Mouse (Mus musculus) CH12.LX (cell line): Measurements from ENCODE around the gene Rnf151. TPM values are rescaled to one million over a fixed set of nuclear protein-coding genes. Genes with fewer than 3 reads are reported as not detected.

Source experiments
- DNase-seq: peaks from one replicate; pipeline ENCODE4 v3.0.0-alpha.2; 2013; ENCODE audit errors: extremely low read depth
- H3K27ac ChIP-seq: 2 replicates; pipeline ENCODE4 v1.5.1; 2012; ENCODE audit warnings: low read depth, mild to moderate bottlenecking, control low read depth, moderate library complexity; ENCODE audit not compliant: insufficient read depth
- H3K27me3 ChIP-seq: replicated peaks from 2 replicates; pipeline ENCODE3; 2012; ENCODE audit warnings: inconsistent platforms
- H3K36me3 ChIP-seq, 2 experiments: replicated peaks in 1 of 2; 2 replicates each; pipeline versions ENCODE3 to v1.6.1; 2012; ENCODE audit warnings: inconsistent platforms in 1 of 2, low read length in 1 of 2, mild to moderate bottlenecking in 1 of 2, mixed read lengths in 1 of 2, moderate library complexity in 1 of 2; ENCODE audit not compliant: control insufficient read depth in 1 of 2, insufficient read depth in 1 of 2
- H3K4me1 ChIP-seq, 2 experiments: 2 replicates each; pipeline ENCODE4 v1.6.1; 2012; ENCODE audit warnings: inconsistent platforms in 1 of 2, moderate library complexity in 1 of 2; ENCODE audit not compliant: insufficient read depth in 2 of 2, control insufficient read depth in 1 of 2
- H3K4me2 ChIP-seq: 2 replicates; pipeline ENCODE4 v1.6.1; 2012; ENCODE audit warnings: low read depth, mild to moderate bottlenecking, control low read depth; ENCODE audit not compliant: poor library complexity, insufficient read depth, severe bottlenecking
- H3K4me3 ChIP-seq, 3 experiments: fragments of 150-350 bp in 1 of 3; sonication (generic) in 1 of 3; replicated peaks in 1 of 3; 2 replicates each; pipeline versions ENCODE3 to v1.5.1; 2011 to 2012; ENCODE audit warnings: low read depth in 2 of 3, low read length in 2 of 3, mild to moderate bottlenecking in 2 of 3, moderate library complexity in 2 of 3, control low read depth in 1 of 3, improper control_type of control experiment in 1 of 3, inconsistent platforms in 1 of 3, mixed read lengths in 1 of 3; ENCODE audit not compliant: poor library complexity in 1 of 3
- H3K79me2 ChIP-seq: replicated peaks from 2 replicates; pipeline ENCODE4 v1.6.1; 2012; ENCODE audit warnings: mild to moderate bottlenecking, moderate library complexity; ENCODE audit not compliant: control insufficient read depth, poor library complexity, insufficient read depth, severe bottlenecking; ENCODE audit errors: extremely low read depth
- H3K9ac ChIP-seq: 2 replicates; pipeline ENCODE4 v1.6.1; 2012; ENCODE audit warnings: low read depth, mild to moderate bottlenecking, control low read depth, moderate library complexity; ENCODE audit not compliant: insufficient read depth
- H3K9me3 ChIP-seq: replicated peaks from 2 replicates; pipeline ENCODE3; 2012; ENCODE audit warnings: low read length, inconsistent platforms, mixed read lengths
- BHLHE40 ChIP-seq: IDR thresholded peaks from 2 replicates; pipeline ENCODE4 v1.6.1; 2011; ENCODE audit warnings: mild to moderate bottlenecking, low read depth, low read length, improper control_type of control experiment
- CHD1 ChIP-seq: IDR thresholded peaks from 2 replicates; pipeline ENCODE4 v1.6.1; 2012; ENCODE audit warnings: low read depth, low read length, improper control_type of control experiment, inconsistent platforms
- CHD2 ChIP-seq: IDR thresholded peaks from 2 replicates; pipeline ENCODE4 v1.6.1; 2011; ENCODE audit warnings: low read length, improper control_type of control experiment
- ETS1 ChIP-seq: conservative IDR thresholded peaks from 2 replicates; pipeline ENCODE4 v1.6.1; 2012; ENCODE audit warnings: low read depth, mild to moderate bottlenecking, inconsistent platforms, low read length, improper control_type of control experiment, moderate library complexity
- HCFC1 ChIP-seq: IDR thresholded peaks from 2 replicates; pipeline ENCODE4 v1.6.1; 2012; ENCODE audit warnings: low read depth, mild to moderate bottlenecking, inconsistent platforms, low read length, improper control_type of control experiment
- MAX ChIP-seq: IDR thresholded peaks from 2 replicates; pipeline ENCODE4 v1.6.1; 2011; ENCODE audit warnings: low read length, improper control_type of control experiment
- MAZ ChIP-seq: IDR thresholded peaks from 2 replicates; pipeline ENCODE4 v1.6.1; 2012; ENCODE audit warnings: low read depth, mild to moderate bottlenecking, inconsistent platforms, low read length, improper control_type of control experiment, moderate library complexity
- MEF2A ChIP-seq: IDR thresholded peaks from 2 replicates; pipeline ENCODE4 v1.6.1; 2014; ENCODE audit warnings: low read depth, mild to moderate bottlenecking, inconsistent platforms, low read length, improper control_type of control experiment, borderline replicate concordance
- PAX5 ChIP-seq: IDR thresholded peaks from 2 replicates; pipeline ENCODE4 v1.6.1; 2012; ENCODE audit warnings: low read length, inconsistent platforms, mixed read lengths
- RCOR1 ChIP-seq: conservative IDR thresholded peaks from 2 replicates; pipeline ENCODE4 v1.6.1; 2012; ENCODE audit warnings: low read depth, mild to moderate bottlenecking, inconsistent platforms, low read length, improper control_type of control experiment
- SMC3 ChIP-seq: IDR thresholded peaks from 2 replicates; pipeline ENCODE4 v1.6.1; 2011; ENCODE audit warnings: low read depth, low read length, improper control_type of control experiment
- UBTF ChIP-seq: IDR thresholded peaks from 2 replicates; pipeline ENCODE4 v1.6.1; 2012; ENCODE audit warnings: low read depth, mild to moderate bottlenecking, inconsistent platforms, low read length, improper control_type of control experiment, moderate library complexity
- USF1 ChIP-seq: IDR thresholded peaks from 2 replicates; pipeline ENCODE4 v1.6.1; 2014; ENCODE audit warnings: low read depth, mild to moderate bottlenecking, inconsistent platforms, low read length, improper control_type of control experiment
- ZC3H11A ChIP-seq: IDR thresholded peaks from 2 replicates; pipeline ENCODE4 v1.6.1; 2012; ENCODE audit warnings: low read depth, mild to moderate bottlenecking, inconsistent platforms, low read length, improper control_type of control experiment
- ZKSCAN1 ChIP-seq: IDR thresholded peaks from 2 replicates; pipeline ENCODE4 v1.6.1; 2012; ENCODE audit warnings: low read depth, inconsistent platforms, low read length, improper control_type of control experiment, borderline replicate concordance
- ZMIZ1 ChIP-seq: IDR thresholded peaks from 2 replicates; pipeline ENCODE4 v1.6.1; 2012; ENCODE audit warnings: low read depth, mild to moderate bottlenecking, inconsistent platforms, low read length, improper control_type of control experiment
- dilution Hi-C: fragments of 300-500 bp; cut with MboI; formaldehyde crosslinking; loops from 2 replicates; pipeline ENCODE4 v1.14.3; 2020; ENCODE audit warnings: low sequenced_read_pairs; ENCODE audit not compliant: extremely low pct_unique_long_range_greater_than_20kb, extremely low pct_ligation_motif_present
- in situ Hi-C: fragments of 300-500 bp; cut with MboI; formaldehyde crosslinking; loops from 3 replicates; pipeline ENCODE4 v1.14.3; 2019; ENCODE audit warnings: low sequenced_read_pairs, low pct_ligation_motif_present, low pct_unique_long_range_greater_than_20kb, mixed read lengths
- polyA plus RNA-seq: library from polyadenylated mRNA; unstranded; fragments of >175 nt; gene quantifications from 2 replicates; pipeline ENCODE4 v1.2.1, GENCODE M21; 2012; ENCODE audit warnings: low read depth; ENCODE audit not compliant: insufficient read length
- total RNA-seq, 2 experiments: library from RNA; depleted of rRNA; stranded (reverse); fragments of 300-350 nt in 1 of 2; fragments of >200 nt in 1 of 2; gene quantifications; 2 replicates each; pipeline ENCODE4 v1.2.3; 2012 to 2014

Rnf151 gene
- total and polyA plus RNA-seq, 3 experiments = 0.34 to 0.59 TPM; not detected in 1

- Histone ChIP-seq H3K9ac (no peak overlapping the region), H3K4me2 (no peak overlapping the region), H3K4me3 (no peak overlapping the region), H3K36me3 (peaks cover 0 to 7% of the 10 kb centered on the region in 2 experiments), H3K27me3 (no peaks in the 10 kb centered on the region), H3K79me2 (no peaks in the 10 kb centered on the region), H3K27ac (no peak overlapping the region), H3K4me1 (peaks cover 4 to 28% of the 10 kb centered on the region in 2 experiments; a peak in 3 of 4 replicates), H3K9me3 (no peaks in the 10 kb centered on the region)
- no peak for TF ChIP-seq CHD2
- no peak for TF ChIP-seq ETS1
- TF ChIP-seq CHD1 = no peak
- TF ChIP-seq ZMIZ1 = no peak
- TF ChIP-seq MAX = no peak
- in situ Hi-C loops (no loop called here), dilution Hi-C loops (no loop called here)
- no peak for DNase-seq
These were observed 12.9 kb upstream of the Rnf151 start for GRCm38 (mm10) chr17:24730787-24731186.

- Histone ChIP-seq H3K4me2 (no peak overlapping the region), H3K27ac (no peak overlapping the region), H3K27me3 (no peaks in the 10 kb centered on the region), H3K4me1 (peaks cover 0 to 24% of the 10 kb centered on the region in 2 experiments; a peak in 2 of 4 replicates), H3K4me3 (no peak overlapping the region), H3K9me3 (no peaks in the 10 kb centered on the region), H3K79me2 (0 out of 2 replicates have a peak, but pooled peaks cover under 1% of the 10 kb centered on the region), H3K36me3 (peaks cover 0 to 7% of the 10 kb centered on the region in 2 experiments)
- no peak for DNase-seq
- no peak for TF ChIP-seq MAZ
- TF ChIP-seq HCFC1 = no peak
- no peak for TF ChIP-seq PAX5
- TF ChIP-seq ZC3H11A = no peak
- no peak for TF ChIP-seq USF1
- no peak for TF ChIP-seq SMC3
- no peak for TF ChIP-seq RCOR1
- TF ChIP-seq MEF2A = no peak
- TF ChIP-seq UBTF = no peak
- TF ChIP-seq BHLHE40 = no peak
- TF ChIP-seq ZKSCAN1 = no peak
- no peak for TF ChIP-seq ZMIZ1
- TF ChIP-seq, all 38 proteins: peak for 0
- dilution Hi-C loops (no loop called here), in situ Hi-C loops (no loop called here)
- no peak overlapping the region for H3K9ac ChIP-seq
These were observed 11.2 kb upstream of the Rnf151 start for GRCm38 (mm10) chr17:24729067-24729466.
